Mouse (Mus musculus) limb, embryonic 15.5 days (tissue): ENCODE measurements around the gene Slc25a43. TPM values are rescaled to one million over a fixed set of nuclear protein-coding genes. Genes with fewer than 3 reads are reported as not detected.
"Not testable (repeated sequence)": the region's sequence is repeated elsewhere in the genome, so short reads cannot be mapped to it uniquely, and the experiment has no call there.

ENCODE experiments used
- ATAC-seq: fragments of 200-750 bp; cut with Nextera tagmentation; 2 replicates; pipeline ENCODE4 v1.8.0; 2017; ENCODE audit warnings: low read depth, moderate TSS enrichment; ENCODE audit not compliant: insufficient number of reproducible peaks, low FRiP score, low TSS enrichment
- H3K27ac ChIP-seq: fragments of 300-500 bp; sonication (generic); 2 replicates; pipeline ENCODE4 v1.5.1; 2015; ENCODE audit warnings: moderate library complexity, mild to moderate bottlenecking, inconsistent platforms
- H3K27me3 ChIP-seq: fragments of 300-500 bp; sonication (generic); 2 replicates; pipeline ENCODE4 v1.6.1; 2015; ENCODE audit warnings: inconsistent platforms
- H3K36me3 ChIP-seq: fragments of 300-500 bp; sonication (generic); 2 replicates; pipeline ENCODE4 v1.6.1; 2015; ENCODE audit warnings: inconsistent platforms
- H3K4me1 ChIP-seq: fragments of 300-500 bp; sonication (generic); 2 replicates; pipeline ENCODE4 v1.6.1; 2015; ENCODE audit warnings: inconsistent platforms
- H3K4me2 ChIP-seq: fragments of 300-500 bp; sonication (generic); 2 replicates; pipeline ENCODE4 v1.6.1; 2015; ENCODE audit warnings: mild to moderate bottlenecking, inconsistent platforms
- H3K4me3 ChIP-seq: fragments of 300-500 bp; sonication (generic); 2 replicates; pipeline ENCODE4 v1.5.1; 2015; ENCODE audit warnings: mild to moderate bottlenecking, inconsistent platforms
- H3K9ac ChIP-seq: fragments of 300-500 bp; sonication (generic); 2 replicates; pipeline ENCODE4 v1.6.1; 2015; ENCODE audit warnings: inconsistent platforms
- H3K9me3 ChIP-seq: fragments of 300-500 bp; sonication (generic); 2 replicates; pipeline ENCODE4 v1.6.1; 2016; ENCODE audit warnings: inconsistent platforms
- WGBS: fragments of 180-500 bp; shearing (Covaris S2); methylation state at CpG from one replicate; pipeline ENCODE4 v1.1.7; 2015; 5-methylcytosine and 5-hydroxymethylcytosine counted together
- polyA plus RNA-seq: library from polyadenylated mRNA; unstranded; fragments of >200 nt; fragmentation: Nextera tagmentation; extraction: Ambion mirVana; gene quantifications from 2 replicates; pipeline ENCODE4 v1.2.1, GENCODE M21; 2015

The Slc25a43 gene
- polyA plus RNA-seq, 1 experiment from 2014 or later: 4.9 TPM

DNA sequence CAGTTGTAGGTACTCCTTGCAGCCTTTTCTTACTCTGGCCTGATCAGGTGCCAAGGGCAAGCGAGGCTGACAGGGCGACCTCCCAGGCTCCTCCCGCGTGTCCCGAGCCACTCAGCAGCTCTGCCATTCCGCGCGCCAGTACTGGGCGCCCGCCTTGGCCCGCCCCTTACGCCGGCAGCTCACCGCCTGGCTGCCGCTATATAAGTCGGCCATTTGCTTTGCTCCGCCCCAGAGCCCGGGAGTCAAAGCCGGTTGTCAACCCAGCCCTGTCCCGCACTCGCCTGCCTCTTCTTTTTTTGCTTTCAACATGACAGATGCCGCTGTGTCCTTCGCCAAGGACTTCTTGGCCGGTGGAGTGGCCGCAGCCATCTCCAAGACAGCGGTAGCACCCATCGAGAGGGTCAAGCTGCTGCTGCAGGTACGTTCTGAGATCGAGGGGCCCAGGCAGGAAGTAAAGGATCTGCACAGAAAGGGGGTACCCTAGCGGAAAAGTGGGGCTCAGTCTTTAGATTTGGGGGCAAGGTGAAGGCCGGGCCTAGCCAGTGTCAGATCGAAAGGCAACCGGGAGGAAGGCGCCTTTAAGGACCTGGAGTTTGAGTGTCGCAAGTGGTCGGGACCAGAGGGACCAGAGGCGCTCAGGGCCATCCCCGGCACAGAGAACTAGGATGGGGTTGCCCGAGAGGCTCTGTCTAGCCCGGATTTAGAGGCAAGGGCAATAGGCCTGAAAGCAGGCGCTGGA is 52.1 kb downstream of the Slc25a43 start, which contains the start of gene Slc25a5:
Gene Slc25a5 (plus strand): TSS at position 228 of the 739 bp plus-strand sequence.
- no peaks in the 10 kb centered on the region for H3K27me3 ChIP-seq
- 26% methylated on average over 41 of the region's 41 CpGs for WGBS
- H3K27ac ChIP-seq: peak within 1 kb of the TSS; percentile 87
- peak within 1 kb of the TSS; percentile 47 for H3K4me2 ChIP-seq
- H3K9ac ChIP-seq: peak within 1 kb of the TSS; percentile 54
- peak; percentile 90 for ATAC-seq
- no peaks in the 10 kb centered on the region for H3K9me3 ChIP-seq
- H3K4me1 ChIP-seq: no peaks in the 10 kb centered on the region
- H3K36me3 ChIP-seq: 0 out of 2 replicates have a peak, but pooled peaks cover 4% of the 10 kb centered on the region
- peak within 1 kb of the TSS; percentile 58 for H3K4me3 ChIP-seq

GRCm38 (mm10) chrX:36796163-36796581 is 52.7 kb downstream of the Slc25a43 start:
- 24% methylated on average over 39 of the region's 41 CpGs for WGBS
- peak overlapping the region; percentile 58 for H3K4me3 ChIP-seq

GRCm38 (mm10) chrX:36796734-36797133 is 53.3 kb downstream of the Slc25a43 start:
- ATAC-seq, H3K36me3 ChIP-seq, H3K9ac ChIP-seq, H3K27me3 ChIP-seq, H3K27ac ChIP-seq, H3K4me1 ChIP-seq, H3K9me3 ChIP-seq: not testable (repeated sequence)
- Histone ChIP-seq H3K4me2 (peak overlapping the region; percentile 47), H3K4me3 (peak overlapping the region; percentile 58)
- 66% methylated on average over 8 of the region's 8 CpGs for WGBS

More at GRCm38 (mm10) chrX:36796163-36796581, 52.7 kb downstream of the Slc25a43 start:
- H3K4me1 ChIP-seq: no peaks in the 10 kb centered on the region
- peak overlapping the region; percentile 54 for H3K9ac ChIP-seq
- H3K27me3 ChIP-seq: no peaks in the 10 kb centered on the region
- no peaks in the 10 kb centered on the region for H3K9me3 ChIP-seq
- peak overlapping the region; percentile 87 for H3K27ac ChIP-seq
- peak; percentile 72 for ATAC-seq
- H3K4me2 ChIP-seq: peak overlapping the region; percentile 47
- 0 out of 2 replicates have a peak, but pooled peaks cover 4% of the 10 kb centered on the region for H3K36me3 ChIP-seq

- Histone ChIP-seq H3K27me3 (no peaks in the 10 kb centered on the region), H3K27ac (no peak overlapping the region), H3K4me1 (no peaks in the 10 kb centered on the region), H3K4me3 (no peak overlapping the region), H3K9ac (no peak overlapping the region), H3K9me3 (no peaks in the 10 kb centered on the region), H3K36me3 (0 out of 2 replicates have a peak, but pooled peaks cover 4% of the 10 kb centered on the region), H3K4me2 (no peak overlapping the region)
- WGBS: 45% methylated on average over 6 of the region's 6 CpGs
- ATAC-seq: no peak
Observed at GRCm38 (mm10) chrX:36799131-36799879, 55.8 kb downstream of the Slc25a43 start.

GRCm38 (mm10) chrX:36803189-36803588 is 59.7 kb downstream of the Slc25a43 start:
- no peaks in the 10 kb centered on the region for H3K36me3 ChIP-seq
- ATAC-seq: no peak
- 67% methylated on average over 5 of the region's 5 CpGs for WGBS

DNA sequence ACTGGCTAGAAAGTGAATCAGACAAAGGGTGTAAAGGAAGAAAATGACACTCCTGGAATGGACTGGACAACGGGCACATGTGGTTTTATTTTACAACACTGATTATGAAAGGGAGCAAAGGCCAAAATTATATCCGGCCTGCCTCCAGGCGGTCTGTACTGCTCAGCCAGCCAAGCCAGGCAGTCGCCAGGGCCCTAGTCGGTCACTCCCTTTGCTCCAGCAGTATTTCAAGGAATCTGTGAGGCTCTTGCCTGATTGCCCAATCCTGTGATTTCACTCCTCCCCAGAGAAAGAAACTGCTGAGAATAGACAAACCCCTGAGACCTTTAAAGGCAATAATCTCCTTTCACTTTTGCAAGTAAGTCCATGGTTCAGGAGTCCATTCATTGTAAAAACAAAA is 60.7 kb downstream of the Slc25a43 start:
- Histone ChIP-seq H3K27me3 (no peaks in the 10 kb centered on the region), H3K4me3 (no peak overlapping the region), H3K4me2 (no peak overlapping the region), H3K36me3 (no peaks in the 10 kb centered on the region), H3K9ac (no peak overlapping the region), H3K9me3 (no peaks in the 10 kb centered on the region), H3K27ac (no peak overlapping the region), H3K4me1 (no peaks in the 10 kb centered on the region)
- ATAC-seq: no peak
- 38% methylated on average over 5 of the region's 5 CpGs for WGBS

More at GRCm38 (mm10) chrX:36803189-36803588, 59.7 kb downstream of the Slc25a43 start:
- Histone ChIP-seq H3K27ac (no peak overlapping the region), H3K4me3 (no peak overlapping the region), H3K9ac (no peak overlapping the region), H3K27me3 (no peaks in the 10 kb centered on the region), H3K4me1 (no peaks in the 10 kb centered on the region), H3K4me2 (no peak overlapping the region), H3K9me3 (no peaks in the 10 kb centered on the region)

GRCm38 (mm10) chrX:36805466-36806235 is 62.2 kb downstream of the Slc25a43 start:
- Histone ChIP-seq H3K9me3 (no peaks in the 10 kb centered on the region), H3K27me3 (no peaks in the 10 kb centered on the region), H3K4me3 (no peak overlapping the region), H3K9ac (no peak overlapping the region), H3K4me1 (no peaks in the 10 kb centered on the region), H3K4me2 (no peak overlapping the region), H3K36me3 (no peaks in the 10 kb centered on the region), H3K27ac (no peak overlapping the region)
- ATAC-seq: no peak
- 54% methylated on average over 5 of the region's 5 CpGs for WGBS

GRCm38 (mm10) chrX:36807360-36808317 is 64.2 kb downstream of the Slc25a43 start:
- Histone ChIP-seq H3K27me3 (no peaks in the 10 kb centered on the region), H3K9ac (peak overlapping the region; percentile 23; the same call in 1 of the 2 replicates), H3K4me2 (peak overlapping the region; percentile 43), H3K4me1 (no peaks in the 10 kb centered on the region), H3K27ac (peak overlapping the region; percentile 77), H3K4me3 (peak overlapping the region; percentile 40), H3K9me3 (no peaks in the 10 kb centered on the region), H3K36me3 (no peaks in the 10 kb centered on the region)
- ATAC-seq: peak; percentile 78
- 18% methylated on average over 42 of the region's 45 CpGs for WGBS

DNA sequence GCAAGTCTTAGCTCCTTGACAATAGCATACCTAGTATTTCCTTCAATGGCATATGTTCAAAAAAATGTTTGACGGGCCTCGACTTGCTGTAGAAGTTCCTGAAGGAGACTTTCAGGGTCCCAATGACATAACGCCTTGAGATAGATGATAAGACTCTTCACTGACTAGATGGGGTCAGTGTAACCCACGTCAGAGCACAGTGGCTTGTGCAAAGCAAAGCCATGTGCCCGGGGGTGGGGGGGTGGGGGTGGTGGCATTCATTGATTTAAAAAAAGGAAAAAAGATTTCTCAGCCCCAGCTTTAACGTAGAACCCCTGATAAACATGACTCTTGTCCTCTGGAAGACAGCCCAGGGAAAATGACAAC is 64.8 kb downstream of the Slc25a43 start:
- Histone ChIP-seq H3K36me3 (no peaks in the 10 kb centered on the region), H3K4me3 (peak overlapping the region; percentile 40), H3K9me3 (no peaks in the 10 kb centered on the region), H3K9ac (no peak overlapping the region), H3K27me3 (no peaks in the 10 kb centered on the region), H3K4me1 (no peaks in the 10 kb centered on the region), H3K27ac (peak overlapping the region; percentile 77; the same call in 1 of the 2 replicates), H3K4me2 (peak overlapping the region; percentile 43)
- 57% methylated on average over 6 of the region's 6 CpGs for WGBS
- ATAC-seq: no peak

DNA sequence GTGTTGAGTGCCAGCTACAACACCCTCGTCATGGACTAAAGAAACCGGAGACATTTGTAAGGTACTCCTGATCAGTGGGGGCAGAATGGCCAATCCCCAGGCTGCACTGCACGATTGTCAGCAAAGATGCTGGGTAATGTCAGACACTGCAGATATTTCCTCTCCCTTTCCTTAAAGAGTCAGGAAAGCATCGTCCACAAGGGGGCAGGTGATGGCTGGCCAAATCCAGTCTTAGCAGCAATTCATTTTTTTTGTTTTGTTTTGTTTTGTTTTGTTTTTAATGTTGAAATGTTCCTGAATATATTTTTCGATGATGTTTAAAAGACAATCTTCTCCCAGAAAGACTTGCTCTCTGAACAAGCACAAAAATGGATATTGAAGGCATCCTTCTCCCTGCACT is 67.9 kb downstream of the Slc25a43 start:
- no peaks in the 10 kb centered on the region for H3K9me3 ChIP-seq
- no peak overlapping the region for H3K9ac ChIP-seq
- H3K27ac ChIP-seq: no peak overlapping the region
- no peak overlapping the region for H3K4me3 ChIP-seq
- no peak for ATAC-seq
- no peak overlapping the region for H3K4me2 ChIP-seq
- no peaks in the 10 kb centered on the region for H3K27me3 ChIP-seq
- 46% methylated on average over 5 of the region's 5 CpGs for WGBS
- no peaks in the 10 kb centered on the region for H3K36me3 ChIP-seq
- H3K4me1 ChIP-seq: no peaks in the 10 kb centered on the region
